Mouse (Mus musculus) liver, postnatal 0 days (tissue): Measurements from ENCODE around the gene Coro1c.

Experiments used
- CTCF ChIP-seq: sonication (generic); IDR thresholded peaks from 2 replicates; pipeline ENCODE4 v1.5.1; 2016; ENCODE audit warnings: antibody characterized with exemption, low read depth
- EP300 ChIP-seq: IDR thresholded peaks from 2 replicates; pipeline ENCODE4 v1.6.1; 2016; ENCODE audit warnings: antibody characterized with exemption, low read depth, mild to moderate bottlenecking

DNA sequence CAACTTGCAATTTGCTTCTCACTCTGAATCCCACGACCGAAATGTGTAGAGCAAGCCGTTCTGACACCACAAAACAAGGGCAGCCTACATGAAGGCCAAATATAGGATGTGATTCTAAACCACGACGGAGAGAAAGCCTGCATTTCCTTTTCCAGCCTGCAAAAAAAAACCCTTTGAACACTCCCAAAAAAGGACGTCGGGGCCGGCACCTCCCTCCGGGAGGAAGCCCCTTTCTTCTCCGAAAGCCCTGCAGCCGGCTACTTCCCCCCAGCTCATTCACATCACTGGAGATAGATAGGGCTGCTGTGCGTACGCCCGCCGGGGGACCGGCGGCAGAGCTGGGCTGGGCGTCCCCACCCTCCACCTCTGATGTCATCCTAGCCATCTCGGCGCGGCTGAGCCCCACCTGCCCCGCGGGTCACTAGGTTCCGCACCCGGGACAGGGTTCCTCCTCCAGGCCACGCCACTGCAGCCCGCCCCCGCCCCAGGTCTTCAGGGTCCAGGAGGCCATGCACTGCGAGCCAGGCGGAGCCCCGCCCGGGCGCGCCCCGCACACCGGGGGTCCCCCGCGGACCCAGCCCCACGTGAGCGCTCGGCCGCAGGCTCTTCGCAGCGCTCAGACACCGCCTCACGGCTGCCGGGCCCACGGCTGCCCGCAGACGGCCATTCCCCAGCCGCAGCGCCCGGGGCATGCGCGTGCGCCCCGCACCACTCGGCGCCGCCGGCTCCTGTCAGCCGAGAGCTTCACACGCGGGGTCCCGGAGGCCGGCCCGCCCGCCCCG is 581 bp downstream of the Coro1c start:
- TF ChIP-seq CTCF: no peak
- no peak for TF ChIP-seq EP300
